Mouse (Mus musculus) lung, adult 2 months (tissue): ENCODE results near the gene Fzd2.

Experiments used
- CTCF ChIP-seq: fragments of 200-500 bp; IDR thresholded peaks from 2 replicates; pipeline ENCODE4 v1.5.1; 2011; ENCODE audit warnings: mild to moderate bottlenecking, low read length, control low read depth; ENCODE audit not compliant: insufficient read depth
- POLR2A ChIP-seq: fragments of 200-500 bp; IDR thresholded peaks from 2 replicates; pipeline ENCODE4 v1.6.1; 2011; ENCODE audit warnings: low read depth, mild to moderate bottlenecking, control low read depth, low read length, borderline replicate concordance; ENCODE audit errors: extremely low read depth

GRCm38 (mm10) chr11:102581281-102582015 lies 22.7 kb upstream of the Fzd2 start:
- TF ChIP-seq CTCF: no peak
- no peak for TF ChIP-seq POLR2A
